Mouse (Mus musculus) embryonic facial prominence, embryonic 12.5 days (tissue): ENCODE data around the gene Afap1l2. TPM values are rescaled to one million over a fixed set of nuclear protein-coding genes. Genes with fewer than 3 reads are reported as not detected.

ENCODE experiments used
- ATAC-seq: fragments of 200-750 bp; cut with Nextera tagmentation; 2 replicates; pipeline ENCODE4 v1.8.0; 2017; ENCODE audit not compliant: insufficient number of reproducible peaks, insufficient read depth, low FRiP score, low TSS enrichment
- H3K27ac ChIP-seq: fragments of 300-500 bp; sonication (generic); 2 replicates; pipeline ENCODE4 v1.5.1; 2016; ENCODE audit warnings: mild to moderate bottlenecking
- H3K27me3 ChIP-seq: fragments of 300-500 bp; sonication (generic); 2 replicates; pipeline ENCODE4 v1.6.1; 2016; ENCODE audit warnings: mild to moderate bottlenecking, moderate library complexity
- H3K36me3 ChIP-seq: fragments of 300-500 bp; sonication (generic); 2 replicates; pipeline ENCODE4 v1.6.1; 2016; ENCODE audit warnings: mild to moderate bottlenecking
- H3K4me1 ChIP-seq: fragments of 300-500 bp; sonication (generic); 2 replicates; pipeline ENCODE4 v1.6.1; 2016
- H3K4me2 ChIP-seq: fragments of 300-500 bp; sonication (generic); replicated peaks from 2 replicates; pipeline ENCODE4 v1.6.1; 2016; ENCODE audit warnings: mild to moderate bottlenecking, moderate library complexity
- H3K4me3 ChIP-seq: fragments of 300-500 bp; sonication (generic); 2 replicates; pipeline ENCODE4 v1.5.1; 2016; ENCODE audit warnings: mild to moderate bottlenecking
- H3K9ac ChIP-seq: fragments of 300-500 bp; sonication (generic); 2 replicates; pipeline ENCODE4 v1.6.1; 2016; ENCODE audit warnings: mild to moderate bottlenecking, moderate library complexity
- H3K9me3 ChIP-seq: fragments of 300-500 bp; sonication (generic); 2 replicates; pipeline ENCODE4 v1.6.1; 2016; ENCODE audit warnings: mild to moderate bottlenecking, moderate library complexity
- WGBS: fragments of 180-500 bp; shearing (Covaris S2); methylation state at CpG from one replicate; pipeline ENCODE4 v1.1.7; 2016; 5-methylcytosine and 5-hydroxymethylcytosine counted together
- polyA plus RNA-seq: library from polyadenylated mRNA; unstranded; fragments of >200 nt; fragmentation: Nextera tagmentation; extraction: Ambion mirVana; gene quantifications from 2 replicates; pipeline ENCODE4 v1.2.1, GENCODE M21; 2016

Afap1l2 gene
- polyA plus RNA-seq, 1 experiment from 2014 or later = 10.3 TPM

DNA sequence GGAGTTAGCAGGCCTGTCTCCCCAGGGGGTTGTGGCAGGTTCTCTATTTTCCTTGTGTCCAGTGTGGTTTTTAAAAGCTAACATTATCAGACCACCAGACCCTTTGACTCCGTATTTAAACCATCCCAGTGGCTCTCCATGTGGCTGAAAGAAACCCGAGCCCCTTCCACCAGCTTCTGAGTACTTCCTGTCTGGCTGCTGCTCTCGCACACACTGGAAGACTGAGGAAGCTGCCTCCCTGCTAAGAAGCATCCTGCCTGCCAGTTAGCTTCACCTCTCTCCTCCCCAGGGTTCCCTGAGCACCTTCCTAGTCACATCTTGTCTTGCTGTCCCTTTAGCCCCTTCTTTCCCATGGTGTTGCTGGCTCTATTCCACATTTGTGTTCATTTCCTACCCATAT lies 100.2 kb downstream of the Afap1l2 start:
- H3K4me2 ChIP-seq = no peak overlapping the region
- no peaks in the 10 kb centered on the region for H3K36me3 ChIP-seq
- H3K4me1 ChIP-seq = peaks cover 10% of the 10 kb centered on the region; the same call in 1 of the 2 replicates
- no peaks in the 10 kb centered on the region for H3K9me3 ChIP-seq
- no peak for ATAC-seq
- no peaks in the 10 kb centered on the region for H3K27me3 ChIP-seq
- no peak overlapping the region for H3K9ac ChIP-seq
- no peak overlapping the region for H3K27ac ChIP-seq
- WGBS = 18% methylated on average over 3 of the region's 3 CpGs
- H3K4me3 ChIP-seq = no peak overlapping the region

DNA sequence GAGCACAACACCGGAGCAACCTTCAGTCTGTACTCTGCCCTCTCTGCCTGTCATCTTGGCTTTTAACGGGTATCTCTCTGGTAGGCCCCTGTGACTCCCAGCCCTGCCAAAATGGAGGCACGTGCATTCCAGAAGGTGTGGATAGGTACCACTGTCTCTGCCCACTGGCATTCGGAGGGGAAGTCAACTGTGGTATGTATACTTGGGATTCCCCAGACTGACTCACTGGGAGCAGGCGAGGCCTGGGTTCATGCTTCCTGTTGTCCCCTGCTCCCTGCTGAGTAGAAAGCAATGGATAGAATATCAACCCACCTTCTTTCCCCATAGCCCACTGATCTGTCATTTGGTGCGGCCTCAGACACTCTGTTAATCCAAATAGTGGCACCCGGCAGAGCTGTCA lies 102.6 kb downstream of the Afap1l2 start:
- no peaks in the 10 kb centered on the region for H3K27me3 ChIP-seq
- no peaks in the 10 kb centered on the region for H3K9me3 ChIP-seq
- no peak overlapping the region for H3K4me3 ChIP-seq
- no peak overlapping the region for H3K4me2 ChIP-seq
- no peak overlapping the region for H3K9ac ChIP-seq
- no peak for ATAC-seq
- WGBS = 82% methylated on average over 7 of the region's 7 CpGs
- no peaks in the 10 kb centered on the region for H3K36me3 ChIP-seq
- H3K4me1 ChIP-seq = peaks cover 6% of the 10 kb centered on the region; the same call in 1 of the 2 replicates
- H3K27ac ChIP-seq = no peak overlapping the region

DNA sequence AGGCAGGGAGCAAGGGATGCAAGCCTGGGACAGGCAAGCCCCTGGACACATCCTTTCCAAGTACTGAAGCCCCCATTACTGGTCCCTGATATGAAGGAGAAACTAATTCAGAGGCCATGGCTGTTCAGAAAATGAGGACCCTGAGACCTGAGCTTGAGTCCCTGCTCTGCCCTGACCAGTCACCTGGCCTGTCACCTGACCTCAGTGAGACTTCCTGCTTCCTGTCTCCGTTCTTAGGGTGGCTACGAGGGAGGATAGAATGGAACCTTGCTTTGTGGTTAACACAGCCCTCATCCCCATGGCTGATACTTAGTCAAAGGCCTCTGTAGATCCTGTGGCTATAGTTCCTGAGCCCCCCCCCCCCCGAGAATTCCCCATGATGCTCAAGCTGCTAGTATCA lies 103.9 kb downstream of the Afap1l2 start:
- no peak overlapping the region for H3K4me2 ChIP-seq

DNA sequence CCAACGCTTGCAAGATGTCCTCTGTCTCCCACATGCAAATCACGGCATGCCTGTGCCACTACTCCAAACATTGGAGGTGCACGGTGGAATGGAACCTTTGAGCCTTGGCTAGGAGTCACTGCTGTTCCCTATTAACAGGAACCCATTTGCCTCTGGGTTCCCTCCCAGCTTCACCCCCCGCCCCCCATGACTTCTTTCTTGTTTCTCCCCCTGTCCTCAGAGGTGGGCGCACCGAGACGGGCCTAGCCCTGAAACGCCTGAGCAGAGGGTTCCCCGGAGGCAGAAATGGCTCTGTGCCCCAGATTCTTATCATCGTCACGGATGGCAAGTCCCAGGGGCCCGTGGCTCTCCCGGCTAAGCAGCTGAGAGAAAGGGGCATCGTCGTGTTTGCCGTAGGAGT lies 110.4 kb downstream of the Afap1l2 start:
- ATAC-seq = no peak
- WGBS = 75% methylated on average over 16 of the region's 16 CpGs

More for the DNA sequence above, 103.9 kb downstream of the Afap1l2 start:
- H3K27ac ChIP-seq = no peak overlapping the region
- peaks cover 6% of the 10 kb centered on the region; the same call in 1 of the 2 replicates for H3K4me1 ChIP-seq
- 82% methylated on average over 3 of the region's 3 CpGs for WGBS
- H3K9ac ChIP-seq = no peak overlapping the region
- no peaks in the 10 kb centered on the region for H3K27me3 ChIP-seq
- no peaks in the 10 kb centered on the region for H3K36me3 ChIP-seq
- no peaks in the 10 kb centered on the region for H3K9me3 ChIP-seq
- H3K4me3 ChIP-seq = no peak overlapping the region
- no peak for ATAC-seq

DNA sequence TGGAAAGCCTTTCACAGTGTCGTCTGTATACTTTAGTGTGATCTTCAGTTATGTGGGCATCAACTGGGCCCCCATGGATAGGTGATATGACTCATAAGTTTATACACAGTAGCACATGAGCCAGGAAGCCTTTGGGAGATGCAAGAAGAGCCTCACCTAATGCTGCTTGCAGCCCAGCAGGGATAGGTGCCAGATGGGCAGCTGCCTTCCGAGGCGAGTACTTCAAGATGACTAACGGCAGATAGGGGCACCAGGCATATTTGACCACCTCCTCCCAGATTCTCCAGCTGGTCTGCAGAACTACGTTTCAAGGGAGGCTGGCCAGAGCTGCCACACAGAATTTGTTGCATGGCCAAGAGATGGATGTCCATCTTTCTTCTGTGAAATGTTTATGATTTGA lies 114.7 kb downstream of the Afap1l2 start:
- no peak overlapping the region for H3K4me2 ChIP-seq
- H3K9me3 ChIP-seq = no peaks in the 10 kb centered on the region
- H3K4me3 ChIP-seq = no peak overlapping the region
- H3K36me3 ChIP-seq = no peaks in the 10 kb centered on the region
- no peak overlapping the region for H3K27ac ChIP-seq
- no peaks in the 10 kb centered on the region for H3K27me3 ChIP-seq
- ATAC-seq = no peak
- H3K4me1 ChIP-seq = peaks cover 14% of the 10 kb centered on the region
- no peak overlapping the region for H3K9ac ChIP-seq
- 72% methylated on average over 5 of the region's 5 CpGs for WGBS

More for the DNA sequence above, 110.4 kb downstream of the Afap1l2 start:
- Histone ChIP-seq H3K9ac (no peak overlapping the region), H3K4me3 (no peak overlapping the region), H3K27ac (no peak overlapping the region), H3K9me3 (no peaks in the 10 kb centered on the region), H3K27me3 (no peaks in the 10 kb centered on the region), H3K4me1 (peaks cover 3% of the 10 kb centered on the region; the same call in 1 of the 2 replicates), H3K36me3 (no peaks in the 10 kb centered on the region), H3K4me2 (no peak overlapping the region)

DNA sequence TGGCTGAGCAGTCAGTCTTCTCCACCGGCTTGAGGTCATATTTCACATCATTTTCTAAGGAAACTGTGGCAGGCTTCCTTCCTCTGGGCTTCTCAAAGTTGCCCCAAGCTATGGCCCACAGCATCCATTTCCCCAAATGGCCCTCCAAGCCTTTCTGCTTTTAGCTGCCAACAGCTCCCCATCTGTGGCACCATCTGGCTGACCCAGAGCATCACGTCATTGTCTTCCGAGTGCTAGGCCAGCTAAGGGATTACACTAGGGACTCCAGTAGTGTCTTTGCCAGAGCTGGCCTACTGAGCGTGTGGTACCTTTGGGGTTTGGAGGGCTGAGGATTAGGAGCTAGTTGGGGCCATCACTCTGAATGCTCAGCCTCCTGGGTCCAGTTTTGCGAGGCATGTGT lies 115.4 kb downstream of the Afap1l2 start:
- no peaks in the 10 kb centered on the region for H3K36me3 ChIP-seq
- WGBS = 89% methylated on average over 5 of the region's 5 CpGs
- H3K27me3 ChIP-seq = no peaks in the 10 kb centered on the region
- no peak overlapping the region for H3K4me3 ChIP-seq
- H3K4me1 ChIP-seq = peaks cover 13% of the 10 kb centered on the region; the same call in 1 of the 2 replicates
- no peaks in the 10 kb centered on the region for H3K9me3 ChIP-seq
- H3K27ac ChIP-seq = no peak overlapping the region
- ATAC-seq = no peak
- no peak overlapping the region for H3K9ac ChIP-seq
- H3K4me2 ChIP-seq = no peak overlapping the region

DNA sequence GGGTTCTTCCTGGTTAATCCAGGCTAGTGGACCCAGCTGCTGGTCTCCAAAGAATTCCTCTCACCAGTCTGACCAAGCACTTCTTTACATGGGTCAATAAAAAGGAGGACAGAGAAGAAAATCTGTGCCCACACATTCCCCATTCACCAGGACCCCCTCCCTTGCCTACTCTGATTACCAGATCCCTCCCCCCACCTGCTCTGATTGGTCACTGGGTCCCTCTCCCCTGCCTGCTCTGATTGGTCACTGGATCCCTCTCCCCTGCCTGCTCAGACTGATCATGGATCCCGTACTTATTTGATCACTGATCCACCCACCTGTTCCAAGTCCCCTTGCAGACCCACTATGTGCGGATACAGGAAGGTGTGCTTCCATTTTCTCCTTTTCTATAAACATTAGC lies 116.6 kb downstream of the Afap1l2 start:
- H3K4me1 ChIP-seq = peaks cover 13% of the 10 kb centered on the region; the same call in 1 of the 2 replicates
- WGBS = 55% methylated on average over 2 of the region's 2 CpGs
- H3K9ac ChIP-seq = no peak overlapping the region
- no peak overlapping the region for H3K27ac ChIP-seq
- H3K27me3 ChIP-seq = no peaks in the 10 kb centered on the region
- no peak overlapping the region for H3K4me2 ChIP-seq
- ATAC-seq = no peak
- H3K9me3 ChIP-seq = no peaks in the 10 kb centered on the region
- no peaks in the 10 kb centered on the region for H3K36me3 ChIP-seq
- H3K4me3 ChIP-seq = no peak overlapping the region

DNA sequence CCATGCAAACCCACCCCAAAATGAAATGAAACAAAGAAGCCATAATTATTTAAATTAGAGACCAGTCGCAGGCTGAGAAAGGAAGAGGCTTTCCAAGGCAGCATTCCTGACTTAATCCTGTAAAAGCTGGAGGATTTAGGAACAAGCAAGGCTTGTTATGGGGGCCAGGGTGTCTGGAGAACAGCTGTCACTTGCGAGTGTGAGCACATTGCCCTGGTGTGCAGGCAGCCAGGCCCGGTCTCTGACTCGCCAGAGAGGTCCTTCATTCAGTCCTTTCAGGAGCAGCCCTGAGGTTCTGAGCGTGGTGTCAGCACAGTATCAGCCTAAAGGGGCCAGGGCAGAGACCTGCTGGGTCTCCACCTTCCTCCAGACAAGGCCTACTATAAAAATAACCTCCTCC lies 119.4 kb downstream of the Afap1l2 start:
- Histone ChIP-seq H3K4me2 (no peak overlapping the region), H3K4me1 (peaks cover 14% of the 10 kb centered on the region; the same call in 1 of the 2 replicates), H3K27me3 (no peaks in the 10 kb centered on the region), H3K9ac (no peak overlapping the region), H3K4me3 (no peak overlapping the region), H3K9me3 (no peaks in the 10 kb centered on the region), H3K27ac (peak overlapping the region; percentile 75; the same call in 1 of the 2 replicates), H3K36me3 (no peaks in the 10 kb centered on the region)
- WGBS = 49% methylated on average over 5 of the region's 5 CpGs
- ATAC-seq = no peak

DNA sequence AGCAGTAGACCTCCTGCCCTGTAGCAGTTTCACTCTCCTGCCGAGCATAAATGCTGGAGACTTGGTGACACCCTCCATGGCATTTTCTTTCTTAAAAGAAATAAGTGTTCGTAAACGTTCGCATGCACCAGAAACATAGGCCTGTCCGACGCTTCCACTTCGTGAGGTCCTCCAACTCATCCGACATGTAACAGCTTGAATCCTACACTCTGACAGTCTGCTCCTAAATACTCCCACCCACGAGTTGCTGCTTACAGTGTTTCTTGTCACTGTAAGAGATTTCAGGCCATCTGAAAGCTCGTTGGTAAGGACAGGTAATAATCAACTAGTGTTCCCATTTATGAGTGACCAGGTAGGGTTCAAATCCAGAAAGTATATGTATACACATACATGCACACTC lies 120.1 kb downstream of the Afap1l2 start:
- Histone ChIP-seq H3K4me1 (peaks cover 21% of the 10 kb centered on the region; the same call in 1 of the 2 replicates), H3K4me2 (no peak overlapping the region), H3K27ac (no peak overlapping the region), H3K9me3 (no peaks in the 10 kb centered on the region), H3K9ac (no peak overlapping the region), H3K36me3 (no peaks in the 10 kb centered on the region), H3K4me3 (no peak overlapping the region), H3K27me3 (no peaks in the 10 kb centered on the region)
- ATAC-seq = no peak
- 85% methylated on average over 10 of the region's 10 CpGs for WGBS

DNA sequence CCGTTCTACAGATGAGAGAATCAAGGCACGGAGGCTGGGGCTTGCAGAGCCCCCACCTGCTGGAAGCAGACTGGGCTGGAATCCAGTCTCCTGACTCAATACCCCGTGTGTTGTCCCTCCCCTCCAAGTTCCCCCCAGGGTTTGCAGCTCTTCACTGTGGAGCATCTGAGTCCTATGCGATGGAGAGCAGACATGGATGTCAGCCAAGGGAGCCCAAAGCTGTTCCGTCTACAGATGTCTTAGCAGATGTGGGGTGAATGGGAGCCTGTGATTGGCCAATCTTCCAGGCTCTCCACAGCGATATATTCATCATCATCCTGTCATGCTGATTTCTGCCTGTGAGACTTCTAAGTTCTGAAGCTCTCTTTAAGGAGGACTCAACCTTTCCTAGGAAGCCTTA lies 130.7 kb downstream of the Afap1l2 start:
- Histone ChIP-seq H3K9ac (no peak overlapping the region), H3K27me3 (peaks cover 50% of the 10 kb centered on the region), H3K4me3 (no peak overlapping the region), H3K27ac (peak overlapping the region; percentile 19; the same call in 1 of the 2 replicates), H3K36me3 (no peaks in the 10 kb centered on the region), H3K4me2 (no peak overlapping the region), H3K9me3 (no peaks in the 10 kb centered on the region), H3K4me1 (peaks cover 34% of the 10 kb centered on the region)
- WGBS = 58% methylated on average over 6 of the region's 6 CpGs
- no peak for ATAC-seq

DNA sequence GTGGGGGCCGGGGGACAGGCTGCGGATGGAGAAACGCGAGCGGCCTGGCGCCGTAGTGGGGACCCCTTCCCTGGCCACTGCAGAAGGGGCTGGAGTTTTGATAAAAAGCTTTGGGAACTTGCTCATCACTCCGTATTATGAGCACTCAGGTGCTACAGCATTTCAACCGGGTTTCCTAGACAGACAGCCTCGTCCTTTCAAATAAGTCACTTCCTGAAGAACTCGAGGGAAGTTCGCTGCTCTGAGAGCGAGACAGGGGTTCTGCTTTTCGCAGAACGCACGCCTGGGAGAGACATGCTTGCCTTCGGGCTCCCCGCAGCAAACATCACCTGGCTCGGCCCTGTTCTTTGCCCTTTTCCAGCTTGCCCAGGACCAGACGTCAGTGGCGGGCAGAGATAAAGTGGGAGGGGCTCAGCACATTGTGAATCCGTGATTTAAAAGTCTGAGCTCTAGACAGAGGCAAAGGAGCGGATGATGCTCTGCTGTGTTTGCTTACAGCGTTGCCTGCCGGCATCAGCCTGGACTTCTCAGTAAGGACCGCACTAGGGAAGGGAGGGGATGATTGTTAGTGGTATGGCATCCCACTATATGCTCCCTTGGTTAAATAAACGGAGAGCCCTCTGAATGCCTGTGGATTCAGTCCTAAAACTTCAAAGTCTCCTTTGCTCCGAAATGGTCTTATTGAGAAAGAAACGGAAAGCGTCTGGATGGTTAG lies 133.3 kb downstream of the Afap1l2 start:
- Histone ChIP-seq H3K36me3 (no peaks in the 10 kb centered on the region), H3K4me2 (peak overlapping the region; percentile 97), H3K27ac (no peak overlapping the region), H3K9me3 (no peaks in the 10 kb centered on the region), H3K4me3 (peak overlapping the region; percentile 44), H3K9ac (peak overlapping the region; percentile 37), H3K4me1 (peaks cover 19% of the 10 kb centered on the region), H3K27me3 (peaks cover 54% of the 10 kb centered on the region)
- WGBS = 10% methylated on average over 30 of the region's 30 CpGs
- no peak for ATAC-seq

DNA sequence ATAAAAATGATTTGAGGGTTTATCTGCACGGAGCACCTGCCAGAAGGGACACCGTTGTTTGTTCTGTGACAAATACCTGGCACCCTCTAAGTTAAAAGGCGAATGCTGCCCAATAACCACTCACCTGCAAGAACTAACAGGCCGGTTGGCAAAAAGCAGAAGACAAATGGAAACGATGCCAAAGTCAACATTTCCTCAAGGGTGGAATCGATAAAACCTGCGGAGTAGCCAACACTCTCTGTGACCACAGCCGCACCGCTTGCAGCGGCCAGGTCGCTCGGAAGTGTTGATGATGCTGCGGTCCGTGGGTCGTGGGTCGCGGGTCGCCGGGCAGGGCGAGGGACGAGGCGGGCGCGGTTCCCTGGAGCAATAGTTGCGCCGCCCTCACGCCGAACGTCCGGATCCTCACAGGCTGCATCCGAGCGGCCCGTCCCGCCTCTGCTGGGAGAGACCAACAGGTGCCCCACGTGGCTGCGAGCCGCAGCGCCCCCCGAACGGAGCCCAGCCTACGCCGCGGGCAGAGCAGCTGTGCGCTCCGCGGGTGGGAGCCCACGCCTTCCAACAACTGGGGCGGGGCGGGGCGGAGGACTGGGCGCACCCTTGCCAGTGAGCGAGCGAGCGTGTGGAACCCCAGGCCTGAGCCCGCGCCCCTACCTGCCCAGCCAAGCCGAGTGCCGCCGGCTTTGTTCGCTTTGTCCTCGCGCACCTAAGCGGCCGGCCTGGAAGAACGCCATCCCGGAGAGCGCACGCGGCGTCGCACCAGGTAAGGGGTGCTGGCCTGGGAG lies 134.0 kb downstream of the Afap1l2 start, which contains the start of gene Vwa2:
Gene Vwa2 (plus strand): TSS at position 434 of the 785 bp plus-strand sequence.
- H3K27me3 ChIP-seq = peaks cover 54% of the 10 kb centered on the region
- H3K9me3 ChIP-seq = no peaks in the 10 kb centered on the region
- no peak within 1 kb of the TSS for H3K27ac ChIP-seq
- 3% methylated on average over 71 of the region's 71 CpGs for WGBS
- no peaks in the 10 kb centered on the region for H3K36me3 ChIP-seq
- H3K4me3 ChIP-seq = peak within 1 kb of the TSS; percentile 44
- ATAC-seq = peak; percentile 17; the same call in 1 of the 2 replicates
- peaks cover 16% of the 10 kb centered on the region for H3K4me1 ChIP-seq
- H3K9ac ChIP-seq = peak within 1 kb of the TSS; percentile 37
- H3K4me2 ChIP-seq = peak within 1 kb of the TSS; percentile 97
